Mouse (Mus musculus): Measurements from ENCODE around the gene Irgc1. TPM values are rescaled to one million over a fixed set of nuclear protein-coding genes. Genes with fewer than 3 reads are reported as not detected.

Gene Irgc1
- total and polyA plus RNA-seq, 3 experiments = not detected

DNA sequence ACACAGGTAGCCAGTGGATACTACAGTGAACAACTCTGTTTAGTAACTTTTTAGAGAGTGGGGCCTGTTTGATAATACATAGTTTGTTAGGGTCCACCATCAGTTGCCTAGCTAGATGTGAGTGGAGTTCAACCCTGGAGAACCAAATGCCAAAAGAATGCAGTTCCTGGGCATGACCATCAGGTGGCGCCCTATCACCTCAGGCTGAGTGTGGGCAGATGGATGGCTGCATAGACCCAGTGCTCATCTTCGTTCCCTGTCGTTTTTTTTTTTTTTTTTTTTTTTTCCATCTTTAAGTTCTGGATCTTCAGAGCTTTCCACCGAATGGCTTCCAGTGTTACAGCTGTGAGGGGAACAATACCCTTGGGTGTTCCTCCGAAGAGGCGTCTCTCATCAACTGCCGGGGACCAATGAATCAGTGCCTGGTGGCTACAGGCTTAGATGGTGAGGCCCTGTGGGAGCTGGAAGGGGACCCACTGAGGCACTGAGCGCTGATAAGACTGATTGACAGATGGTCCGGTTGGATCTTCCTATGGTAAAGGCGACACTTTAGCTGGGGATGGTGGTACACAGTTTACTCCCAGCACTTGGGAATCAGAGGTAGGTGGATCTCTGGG is 21.9 kb upstream of the Irgc1 start:
- H3K4me1 ChIP-seq (ENCODE audit: control insufficient read depth in 1 of 2, insufficient read depth in 2 of 2, low read length in 2 of 2) = no peaks in the 10 kb centered on the region

GRCm38 (mm10) chr7:24472937-24473336 is 20.8 kb upstream of the Irgc1 start:
- no peak overlapping the region for H3K4me3 ChIP-seq (ENCODE audit: control insufficient read depth in 1 of 2, insufficient read depth in 1 of 2, low read depth in 2 of 2, low read length in 2 of 2)
- no peaks in the 10 kb centered on the region for H3K4me1 ChIP-seq (ENCODE audit: control insufficient read depth in 1 of 2, insufficient read depth in 2 of 2, low read length in 2 of 2)
- TF ChIP-seq RAD21 (IDR thresholded peaks at IDR 0.05; ENCODE audit: low read depth, low read length) (peak; percentile 59), SMC3 (IDR thresholded peaks at IDR 0.05; ENCODE audit: low read depth, low read length) (peak; percentile 52), CTCF (IDR thresholded peaks at IDR 0.05 in 2 of 3, conservative IDR thresholded peaks at IDR 0.05 in 1 of 3; ENCODE audit: control insufficient read depth in 1 of 3, insufficient read depth in 1 of 3, low read depth in 2 of 3, low read length in 3 of 3, poor library complexity in 1 of 3, severe bottlenecking in 1 of 3) (peak; percentile 77 to 96 (median 79)), TCF12 (IDR thresholded peaks at IDR 0.05; ENCODE audit: low read depth, low read length) (no peak), GABPA (IDR thresholded peaks at IDR 0.05; ENCODE audit: low read depth, low read length) (no peak), ZC3H11A (IDR thresholded peaks at IDR 0.05; ENCODE audit: low read depth, low read length) (peak; percentile 30)
- H3K79me2 ChIP-seq (ENCODE audit: control insufficient read depth, insufficient read depth, low read length, poor library complexity) = no peaks in the 10 kb centered on the region
- no peaks in the 10 kb centered on the region for H3K9me3 ChIP-seq (replicated peaks; ENCODE audit: insufficient read depth, low read length)
- H3K27me3 ChIP-seq (ENCODE audit: control insufficient read depth in 1 of 2, insufficient read depth in 2 of 2, low read length in 2 of 2) = no peaks in the 10 kb centered on the region
- H3K36me3 ChIP-seq (ENCODE audit: control insufficient read depth in 1 of 2, insufficient read depth in 2 of 2, low read length in 2 of 2) = no peaks in the 10 kb centered on the region
- H3K27ac ChIP-seq (ENCODE audit: control insufficient read depth, low read depth, low read length) = no peak overlapping the region
- H3K9ac ChIP-seq (ENCODE audit: control insufficient read depth, low read depth, low read length, poor library complexity, severe bottlenecking) = no peak overlapping the region
- peak; percentile 75 for DNase-seq (ENCODE audit: low read depth, low spot score)

More for the DNA sequence above, 21.9 kb upstream of the Irgc1 start:
- Histone ChIP-seq H3K4me3 (ENCODE audit: control insufficient read depth in 1 of 2, insufficient read depth in 1 of 2, low read depth in 2 of 2, low read length in 2 of 2) (no peak overlapping the region), H3K9me3 (replicated peaks; ENCODE audit: insufficient read depth, low read length) (no peaks in the 10 kb centered on the region), H3K9ac (ENCODE audit: control insufficient read depth, low read depth, low read length, poor library complexity, severe bottlenecking) (no peak overlapping the region), H3K36me3 (ENCODE audit: control insufficient read depth in 1 of 2, insufficient read depth in 2 of 2, low read length in 2 of 2) (no peaks in the 10 kb centered on the region), H3K27ac (ENCODE audit: control insufficient read depth, low read depth, low read length) (no peak overlapping the region), H3K27me3 (ENCODE audit: control insufficient read depth in 1 of 2, insufficient read depth in 2 of 2, low read length in 2 of 2) (no peaks in the 10 kb centered on the region), H3K79me2 (ENCODE audit: control insufficient read depth, insufficient read depth, low read length, poor library complexity) (no peaks in the 10 kb centered on the region)
- no peak for TF ChIP-seq MYC (IDR thresholded peaks at IDR 0.05; ENCODE audit: low read depth, low read length)
- no peak for TF ChIP-seq MEF2A (IDR thresholded peaks at IDR 0.05; ENCODE audit: extremely low read depth, insufficient replicate concordance, low read depth, low read length, poor library complexity, severe bottlenecking)
- no peak for TF ChIP-seq POLR2AphosphoS5 (IDR thresholded peaks at IDR 0.05; ENCODE audit: borderline replicate concordance, low read depth, low read length)
- TF ChIP-seq GABPA (IDR thresholded peaks at IDR 0.05; ENCODE audit: low read depth, low read length) = no peak
- no peak for TF ChIP-seq CHD2 (IDR thresholded peaks at IDR 0.05; ENCODE audit: low read length)
- TF ChIP-seq POLR2A (IDR thresholded peaks at IDR 0.05; ENCODE audit: control insufficient read depth in 1 of 2, insufficient read depth in 1 of 2, low read depth in 1 of 2, low read length in 2 of 2, poor library complexity in 1 of 2) = no peak
- TF ChIP-seq TAL1 (IDR thresholded peaks at IDR 0.05; ENCODE audit: low read length) = no peak
- TF ChIP-seq ZKSCAN1 (IDR thresholded peaks at IDR 0.05; ENCODE audit: low read depth, low read length) = no peak
- TF ChIP-seq ZC3H11A (IDR thresholded peaks at IDR 0.05; ENCODE audit: low read depth, low read length) = peak; percentile 36
- TF ChIP-seq ZNF384 (IDR thresholded peaks at IDR 0.05; ENCODE audit: low read depth, low read length) = peak; percentile 78
- peak; percentile 65 for TF ChIP-seq RAD21 (IDR thresholded peaks at IDR 0.05; ENCODE audit: low read depth, low read length)
- peak; percentile 86 to 92 (median 86) for TF ChIP-seq CTCF (IDR thresholded peaks at IDR 0.05 in 2 of 3, conservative IDR thresholded peaks at IDR 0.05 in 1 of 3; ENCODE audit: control insufficient read depth in 1 of 3, insufficient read depth in 1 of 3, low read depth in 2 of 3, low read length in 3 of 3, poor library complexity in 1 of 3, severe bottlenecking in 1 of 3)
- peak; percentile 53 for TF ChIP-seq SMC3 (IDR thresholded peaks at IDR 0.05; ENCODE audit: low read depth, low read length)
- no peak for TF ChIP-seq POLR2AphosphoS2 (IDR thresholded peaks at IDR 0.05; ENCODE audit: low read length)
- DNase-seq (ENCODE audit: low read depth, low spot score) = peak; percentile 75

All from MEL (cell line).